Mouse (Mus musculus): ENCODE data around the gene Hist2h2aa2.
"Not testable (repeated sequence)": the region's sequence is repeated elsewhere in the genome, so short reads cannot be mapped to it uniquely, and the experiment has no call there.

The Hist2h2aa2 gene

GRCm38 (mm10) chr3:96239949-96240798, at the start of gene Hist2h2aa2:
Gene Hist2h2aa2 (minus strand): TSS chr3:96240276.
- peak; percentile 97 for DNase-seq

- no peak for DNase-seq
Measured at GRCm38 (mm10) chr3:96289201-96289600, 49.1 kb upstream of the Hist2h2aa2 start.

GRCm38 (mm10) chr3:96287334-96287733, 47.3 kb upstream of the Hist2h2aa2 start:
- DNase-seq = not testable (repeated sequence)

GRCm38 (mm10) chr3:96284457-96284856, 44.4 kb upstream of the Hist2h2aa2 start:
- DNase-seq = peak; percentile 33

- no peak for DNase-seq
Measured at GRCm38 (mm10) chr3:96280660-96281059, 40.6 kb upstream of the Hist2h2aa2 start.

GRCm38 (mm10) chr3:96277800-96278624, 37.9 kb upstream of the Hist2h2aa2 start:
- DNase-seq = peak; percentile 92

GRCm38 (mm10) chr3:96277428-96277799, 37.3 kb upstream of the Hist2h2aa2 start:
- DNase-seq = peak; percentile 15

- DNase-seq = no peak
Measured at GRCm38 (mm10) chr3:96273591-96274465, 33.8 kb upstream of the Hist2h2aa2 start.

- peak; percentile 96 for DNase-seq
Measured at GRCm38 (mm10) chr3:96269511-96270474, 29.7 kb upstream of the Hist2h2aa2 start, which contains the start of gene Hist2h2bb. Gene Hist2h2bb (plus strand): TSS chr3:96269752.

- DNase-seq = peak; percentile 22
Measured at GRCm38 (mm10) chr3:96268776-96269378, 28.8 kb upstream of the Hist2h2aa2 start.

- peak; percentile 90 for DNase-seq
Measured at GRCm38 (mm10) chr3:96268051-96268775, 28.1 kb upstream of the Hist2h2aa2 start, which contains the start of gene Hist2h3b. Gene Hist2h3b (plus strand): TSS chr3:96268654.

- no peak for DNase-seq
Measured at GRCm38 (mm10) chr3:96267541-96267940, 27.5 kb upstream of the Hist2h2aa2 start.

GRCm38 (mm10) chr3:96266132-96266710, 26.1 kb upstream of the Hist2h2aa2 start:
- no peak for DNase-seq

- DNase-seq = no peak
Measured at GRCm38 (mm10) chr3:96264404-96264949, 24.4 kb upstream of the Hist2h2aa2 start.

GRCm38 (mm10) chr3:96263558-96264403, 23.7 kb upstream of the Hist2h2aa2 start:
- peak; percentile 65 for DNase-seq

- peak; percentile 96 for DNase-seq
Measured at GRCm38 (mm10) chr3:96262979-96263550, 23.0 kb upstream of the Hist2h2aa2 start, which contains the start of gene Hist2h4. Gene Hist2h4 (minus strand): TSS chr3:96263311.

GRCm38 (mm10) chr3:96262216-96262875, 22.3 kb upstream of the Hist2h2aa2 start:
- DNase-seq = peak; percentile 86

All from kidney, postnatal 14 days (tissue).